Mouse (Mus musculus) stomach, embryonic 14.5 days (tissue): ENCODE measurements around the gene Dhx30. TPM values are rescaled to one million over a fixed set of nuclear protein-coding genes. Genes with fewer than 3 reads are reported as not detected.
A peak's percentile ranks its signal among the peaks of the same experiment; 100 is the strongest.
"Not testable (repeated sequence)": the region's sequence is repeated elsewhere in the genome, so short reads cannot be mapped to it uniquely, and the experiment has no call there.

ENCODE experiments used
- ATAC-seq: fragments of 200-750 bp; cut with Nextera tagmentation; 2 replicates; pipeline ENCODE4 v1.8.0; 2017; ENCODE audit warnings: low read depth, moderate TSS enrichment; ENCODE audit not compliant: insufficient number of reproducible peaks, insufficient read depth, low FRiP score
- H3K27ac ChIP-seq: fragments of 300-500 bp; sonication (generic); 2 replicates; pipeline ENCODE4 v1.5.1; 2014; ENCODE audit warnings: mild to moderate bottlenecking, low read length, moderate library complexity, mixed read lengths
- H3K27me3 ChIP-seq: fragments of 300-500 bp; sonication (generic); 2 replicates; pipeline ENCODE4 v1.6.1; 2014; ENCODE audit warnings: low read length, control low read depth, mixed read lengths; ENCODE audit not compliant: control insufficient read depth, insufficient read depth
- H3K36me3 ChIP-seq: fragments of 300-500 bp; sonication (generic); 2 replicates; pipeline ENCODE4 v1.6.1; 2014; ENCODE audit warnings: mild to moderate bottlenecking, control low read depth, low read length, moderate library complexity, mixed read lengths; ENCODE audit not compliant: control insufficient read depth, insufficient read depth
- H3K4me1 ChIP-seq: fragments of 300-500 bp; sonication (generic); 2 replicates; pipeline ENCODE4 v1.6.1; 2014; ENCODE audit warnings: low read length, control low read depth, mixed read lengths; ENCODE audit not compliant: control insufficient read depth, insufficient read depth
- H3K4me2 ChIP-seq: fragments of 300-500 bp; sonication (generic); replicated peaks from 2 replicates; pipeline ENCODE4 v1.6.1; 2014; ENCODE audit warnings: low read depth, low read length, control low read depth
- H3K4me3 ChIP-seq: fragments of 300-500 bp; sonication (generic); 2 replicates; pipeline ENCODE4 v1.5.1; 2014; ENCODE audit warnings: low read depth, low read length, control low read depth
- H3K9ac ChIP-seq: fragments of 300-500 bp; sonication (generic); replicated peaks from 2 replicates; pipeline ENCODE4 v1.6.1; 2014; ENCODE audit warnings: low read depth, mild to moderate bottlenecking, control low read depth, low read length, moderate library complexity, mixed read lengths
- H3K9me3 ChIP-seq: fragments of 300-500 bp; sonication (generic); 2 replicates; pipeline ENCODE4 v1.6.1; 2016; ENCODE audit warnings: low read depth, low read length, control low read depth; ENCODE audit not compliant: control insufficient read depth
- WGBS: fragments of 180-500 bp; shearing (Covaris S2); extraction: QIAGEN DNeasy Blood & Tissue Kit; methylation state at CpG from one replicate; pipeline ENCODE4 v1.1.7; 2014; 5-methylcytosine and 5-hydroxymethylcytosine counted together
- polyA plus RNA-seq: library from polyadenylated mRNA; unstranded; fragments of >200 nt; fragmentation: Nextera tagmentation; extraction: Ambion mirVana; gene quantifications from 2 replicates; pipeline ENCODE4 v1.2.1, GENCODE M21; 2014

The Dhx30 gene
- polyA plus RNA-seq = 123 and 125 TPM in 2 replicates

GRCm38 (mm10) chr9:110117779-110118139 lies at the start of gene Dhx30:
Dhx30 (minus strand) TSS chr9:110117830.
- under 1% methylated on average over 17 of the region's 17 CpGs for WGBS
- H3K9ac ChIP-seq = peak within 1 kb of the TSS; percentile 89
- H3K4me3 ChIP-seq = peak within 1 kb of the TSS; percentile 87
- no peaks in the 10 kb centered on the region for H3K9me3 ChIP-seq
- peaks cover 12% of the 10 kb centered on the region for H3K4me1 ChIP-seq
- H3K27me3 ChIP-seq = no peaks in the 10 kb centered on the region
- peak within 1 kb of the TSS; percentile 76 for H3K4me2 ChIP-seq
- peak within 1 kb of the TSS; percentile 97 for H3K27ac ChIP-seq
- ATAC-seq = no peak
- peaks cover 10% of the 10 kb centered on the region for H3K36me3 ChIP-seq

GRCm38 (mm10) chr9:110163071-110163470 lies 45.4 kb upstream of the Dhx30 start:
- WGBS = 91% methylated on average over 2 of the region's 2 CpGs
- H3K36me3 ChIP-seq = peaks cover 63% of the 10 kb centered on the region
- no peak for ATAC-seq

GRCm38 (mm10) chr9:110162441-110162840 lies 44.8 kb upstream of the Dhx30 start:
- H3K27ac ChIP-seq = no peak overlapping the region
- WGBS = 92% methylated on average over 5 of the region's 5 CpGs
- peaks cover 64% of the 10 kb centered on the region for H3K36me3 ChIP-seq

More at GRCm38 (mm10) chr9:110163071-110163470, 45.4 kb upstream of the Dhx30 start:
- no peaks in the 10 kb centered on the region for H3K27me3 ChIP-seq
- H3K4me3 ChIP-seq = no peak overlapping the region
- H3K4me2 ChIP-seq = no peak overlapping the region
- H3K27ac ChIP-seq = no peak overlapping the region
- H3K9ac ChIP-seq = no peak overlapping the region
- H3K4me1 ChIP-seq = no peaks in the 10 kb centered on the region
- H3K9me3 ChIP-seq = no peaks in the 10 kb centered on the region

GRCm38 (mm10) chr9:110160486-110160885 lies 42.9 kb upstream of the Dhx30 start:
- WGBS = 99% methylated on average over 2 of the region's 2 CpGs
- not testable (repeated sequence) for ATAC-seq

More at GRCm38 (mm10) chr9:110162441-110162840, 44.8 kb upstream of the Dhx30 start:
- H3K9me3 ChIP-seq = no peaks in the 10 kb centered on the region
- no peaks in the 10 kb centered on the region for H3K27me3 ChIP-seq
- no peak overlapping the region for H3K9ac ChIP-seq
- H3K4me2 ChIP-seq = no peak overlapping the region
- H3K4me3 ChIP-seq = no peak overlapping the region
- H3K4me1 ChIP-seq = no peaks in the 10 kb centered on the region
- ATAC-seq = no peak

GRCm38 (mm10) chr9:110159036-110159435 lies 41.4 kb upstream of the Dhx30 start:
- WGBS = 86% methylated on average over 1 of the region's 1 CpGs
- Histone ChIP-seq H3K4me1 (no peaks in the 10 kb centered on the region), H3K4me3 (no peak overlapping the region), H3K27ac (no peak overlapping the region), H3K27me3 (no peaks in the 10 kb centered on the region), H3K9ac (no peak overlapping the region), H3K9me3 (no peaks in the 10 kb centered on the region), H3K36me3 (peaks cover 57% of the 10 kb centered on the region), H3K4me2 (no peak overlapping the region)
- ATAC-seq = no peak

More at GRCm38 (mm10) chr9:110160486-110160885, 42.9 kb upstream of the Dhx30 start:
- H3K4me1 ChIP-seq, H3K4me3 ChIP-seq, H3K27ac ChIP-seq, H3K9ac ChIP-seq, H3K27me3 ChIP-seq, H3K4me2 ChIP-seq, H3K9me3 ChIP-seq: not testable (repeated sequence)
- peaks cover 60% of the 10 kb centered on the region for H3K36me3 ChIP-seq

- no peaks in the 10 kb centered on the region for H3K4me1 ChIP-seq
- WGBS = 67% methylated on average over 2 of the region's 2 CpGs
- H3K4me3 ChIP-seq = no peak overlapping the region
- H3K27me3 ChIP-seq = no peaks in the 10 kb centered on the region
- H3K4me2 ChIP-seq = no peak overlapping the region
- H3K36me3 ChIP-seq = peaks cover 53% of the 10 kb centered on the region
- no peak overlapping the region for H3K9ac ChIP-seq
- H3K27ac ChIP-seq = no peak overlapping the region
- H3K9me3 ChIP-seq = no peaks in the 10 kb centered on the region
- no peak for ATAC-seq
Measured at GRCm38 (mm10) chr9:110148598-110148997, 31.0 kb upstream of the Dhx30 start.

- Histone ChIP-seq H3K4me1 (no peaks in the 10 kb centered on the region), H3K36me3 (peaks cover 30% of the 10 kb centered on the region), H3K27ac (no peak overlapping the region), H3K27me3 (no peaks in the 10 kb centered on the region), H3K4me3 (no peak overlapping the region), H3K4me2 (no peak overlapping the region), H3K9me3 (no peaks in the 10 kb centered on the region), H3K9ac (no peak overlapping the region)
- WGBS = 94% methylated on average over 1 of the region's 1 CpGs
- no peak for ATAC-seq
Measured at GRCm38 (mm10) chr9:110142097-110142496, 24.5 kb upstream of the Dhx30 start.

GRCm38 (mm10) chr9:110139119-110139518 lies 21.5 kb upstream of the Dhx30 start:
- Histone ChIP-seq H3K9me3 (no peaks in the 10 kb centered on the region), H3K9ac (no peak overlapping the region), H3K36me3 (peaks cover 49% of the 10 kb centered on the region), H3K27ac (no peak overlapping the region), H3K4me1 (no peaks in the 10 kb centered on the region), H3K4me3 (no peak overlapping the region), H3K4me2 (no peak overlapping the region), H3K27me3 (no peaks in the 10 kb centered on the region)
- 91% methylated on average over 4 of the region's 4 CpGs for WGBS
- no peak for ATAC-seq

- Histone ChIP-seq H3K9ac (no peak overlapping the region), H3K27ac (no peak overlapping the region), H3K9me3 (no peaks in the 10 kb centered on the region), H3K4me2 (no peak overlapping the region), H3K4me1 (peaks cover 8% of the 10 kb centered on the region; the same call in 1 of the 2 replicates), H3K36me3 (peaks cover 27% of the 10 kb centered on the region), H3K27me3 (no peaks in the 10 kb centered on the region), H3K4me3 (no peak overlapping the region)
- 79% methylated on average over 5 of the region's 5 CpGs for WGBS
- ATAC-seq = no peak
Measured at GRCm38 (mm10) chr9:110134176-110134575, 16.5 kb upstream of the Dhx30 start.
